Mouse (Mus musculus) liver, postnatal 0 days (tissue): ENCODE data around the gene A830031A19Rik.

Source experiments
- CTCF ChIP-seq: sonication (generic); IDR thresholded peaks from 2 replicates; pipeline ENCODE4 v1.5.1; 2016; ENCODE audit warnings: antibody characterized with exemption, low read depth
- EP300 ChIP-seq: IDR thresholded peaks from 2 replicates; pipeline ENCODE4 v1.6.1; 2016; ENCODE audit warnings: antibody characterized with exemption, low read depth, mild to moderate bottlenecking

- no peak for TF ChIP-seq CTCF
- TF ChIP-seq EP300, result no peak
These were observed 22.2 kb upstream of the A830031A19Rik start for GRCm38 (mm10) chr11:24097026-24097425.
